In genomic region chr16:30549966-30550747, GRCm38 (mm10) we compare ENCODE assay signal across 1 mouse cellular context.
TF ChIP-seq lines count a peak whose summit lies in the region.

No protein-coding gene starts in this region.

TF ChIP-seq in MEL, 35 proteins besides CTCF, POLR2A, EP300 and RAD21 (continued from another document):
- TF ChIP-seq ZNF384 (IDR thresholded peaks at IDR 0.05; ENCODE audit: low read depth, low read length) (no peak), SMC3 (IDR thresholded peaks at IDR 0.05; ENCODE audit: low read depth, low read length) (peak; percentile 47), MYB (IDR thresholded peaks at IDR 0.05; ENCODE audit: low read depth, low read length) (no peak), UBTF (IDR thresholded peaks at IDR 0.05; ENCODE audit: borderline replicate concordance, insufficient read depth, low read depth, low read length) (0 out of 2 replicates have a peak, but pooled peaks have one; percentile 72), GATA1 (IDR thresholded peaks at IDR 0.05; ENCODE audit: low read depth, low read length) (no peak)
